Mouse (Mus musculus) liver, embryonic 15.5 days (tissue): ENCODE measurements around the gene Cwh43. TPM values are rescaled to one million over a fixed set of nuclear protein-coding genes. Genes with fewer than 3 reads are reported as not detected.

Experiments used
- ATAC-seq: fragments of 200-750 bp; cut with Nextera tagmentation; 2 replicates; pipeline ENCODE4 v1.8.0; 2017; ENCODE audit warnings: moderate number of reproducible peaks, mild to moderate bottlenecking, moderate library complexity; ENCODE audit not compliant: insufficient read depth
- H3K27ac ChIP-seq: fragments of 300-500 bp; sonication (generic); replicated peaks from 2 replicates; pipeline ENCODE4 v1.5.1; 2015; ENCODE audit warnings: mild to moderate bottlenecking, inconsistent platforms
- H3K27me3 ChIP-seq: fragments of 300-500 bp; sonication (generic); 2 replicates; pipeline ENCODE4 v1.6.1; 2015; ENCODE audit warnings: mild to moderate bottlenecking, inconsistent platforms
- H3K36me3 ChIP-seq: fragments of 300-500 bp; sonication (generic); replicated peaks from 2 replicates; pipeline ENCODE4 v1.6.1; 2015; ENCODE audit warnings: moderate library complexity, mild to moderate bottlenecking, inconsistent platforms
- H3K4me1 ChIP-seq: fragments of 300-500 bp; sonication (generic); replicated peaks from 2 replicates; pipeline ENCODE4 v1.6.1; 2015; ENCODE audit warnings: inconsistent platforms
- H3K4me2 ChIP-seq: fragments of 300-500 bp; sonication (generic); 2 replicates; pipeline ENCODE4 v1.6.1; 2015; ENCODE audit warnings: moderate library complexity, mild to moderate bottlenecking, inconsistent platforms
- H3K4me3 ChIP-seq: fragments of 300-500 bp; sonication (generic); replicated peaks from 2 replicates; pipeline ENCODE4 v1.5.1; 2015; ENCODE audit warnings: mild to moderate bottlenecking, inconsistent platforms
- H3K9ac ChIP-seq: fragments of 300-500 bp; sonication (generic); 2 replicates; pipeline ENCODE4 v1.6.1; 2015; ENCODE audit warnings: moderate library complexity, mild to moderate bottlenecking, inconsistent platforms
- H3K9me3 ChIP-seq: fragments of 300-500 bp; sonication (generic); replicated peaks from 2 replicates; pipeline ENCODE4 v1.6.1; 2016; ENCODE audit warnings: inconsistent platforms
- WGBS: fragments of 180-500 bp; shearing (Covaris S2); methylation state at CpG from one replicate; pipeline ENCODE4 v1.1.7; 2015; ENCODE audit warnings: mixed read lengths; ENCODE audit not compliant: insufficient replicate concordance; 5-methylcytosine and 5-hydroxymethylcytosine counted together
- polyA plus RNA-seq: library from polyadenylated mRNA; unstranded; fragments of >200 nt; fragmentation: Nextera tagmentation; extraction: Ambion mirVana; gene quantifications from 2 replicates; pipeline ENCODE4 v1.2.1, GENCODE M21; 2015

Gene Cwh43
- polyA plus RNA-seq, 1 experiment from 2014 or later, result not detected

DNA sequence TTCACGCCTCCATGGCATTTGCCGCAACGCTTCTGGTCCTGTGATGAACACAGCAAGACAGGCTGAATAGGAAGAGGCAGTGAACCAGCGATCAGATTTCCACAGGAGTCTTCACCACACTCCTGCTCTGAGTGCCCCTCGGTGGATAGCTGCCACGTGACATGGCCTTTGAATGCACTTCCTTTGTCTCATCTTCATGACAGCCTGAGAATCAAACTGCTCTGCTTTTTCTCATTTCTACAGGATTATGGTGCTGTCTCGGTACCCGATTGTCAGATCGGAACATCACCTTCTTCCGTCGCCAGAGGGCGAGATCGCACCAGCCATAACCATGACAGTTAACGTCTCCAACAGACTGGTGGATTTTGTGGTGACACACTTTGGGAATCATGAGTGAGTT lies 25.7 kb downstream of the Cwh43 start:
- no peak overlapping the region for H3K9ac ChIP-seq
- WGBS, result 23% methylated on average over 14 of the region's 14 CpGs
- H3K36me3 ChIP-seq, result no peaks in the 10 kb centered on the region
- H3K4me2 ChIP-seq, result no peak overlapping the region
- no peaks in the 10 kb centered on the region for H3K9me3 ChIP-seq
- H3K4me3 ChIP-seq, result no peak overlapping the region
- no peak overlapping the region for H3K27ac ChIP-seq
- ATAC-seq, result no peak
- H3K4me1 ChIP-seq, result no peaks in the 10 kb centered on the region
- H3K27me3 ChIP-seq, result no peaks in the 10 kb centered on the region

DNA sequence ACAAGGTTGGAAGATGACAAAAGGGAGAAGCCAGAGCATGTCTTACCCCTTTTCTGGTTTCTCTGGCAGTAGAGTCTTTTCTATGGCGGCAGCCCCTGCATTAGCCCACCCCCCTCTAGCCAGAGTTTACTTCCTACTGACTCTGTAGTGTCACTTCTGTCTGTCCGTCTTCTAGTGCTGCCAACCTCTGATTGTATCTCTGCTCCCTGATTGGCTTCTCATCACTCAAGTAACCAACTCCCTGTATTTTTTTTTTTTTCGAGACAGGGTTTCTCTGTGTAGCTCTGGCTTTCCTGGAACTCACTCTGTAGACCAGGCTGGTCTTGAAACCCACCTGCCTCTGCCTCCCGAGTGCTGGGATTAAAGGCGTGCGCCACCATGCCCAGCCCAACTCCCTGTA lies 26.9 kb downstream of the Cwh43 start:
- Histone ChIP-seq H3K9ac (no peak overlapping the region), H3K9me3 (no peaks in the 10 kb centered on the region), H3K36me3 (no peaks in the 10 kb centered on the region), H3K27ac (no peak overlapping the region), H3K4me2 (no peak overlapping the region), H3K4me1 (no peaks in the 10 kb centered on the region), H3K27me3 (no peaks in the 10 kb centered on the region), H3K4me3 (no peak overlapping the region)
- 50% methylated on average over 6 of the region's 6 CpGs for WGBS
- no peak for ATAC-seq

DNA sequence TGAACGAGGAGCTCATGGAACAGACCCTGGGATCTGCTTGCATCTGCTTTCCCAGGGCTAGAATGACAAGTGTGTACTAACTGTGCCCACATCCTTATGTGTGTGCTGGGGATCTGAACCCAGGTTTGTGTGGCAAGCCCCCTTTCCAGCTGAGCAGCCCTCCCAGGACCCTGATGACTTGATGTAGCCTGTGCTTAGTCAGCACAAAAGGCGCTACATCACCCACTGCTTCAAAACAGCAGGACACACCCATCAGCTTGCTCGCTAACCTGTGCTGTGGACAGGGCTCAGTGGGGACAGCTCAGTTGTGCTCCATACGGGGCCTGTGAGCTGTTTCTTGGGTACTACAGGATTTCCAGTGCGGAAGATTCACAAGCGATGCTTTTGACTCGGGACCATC lies 28.9 kb downstream of the Cwh43 start:
- ATAC-seq, result no peak
- H3K36me3 ChIP-seq, result no peaks in the 10 kb centered on the region
- H3K4me2 ChIP-seq, result no peak overlapping the region
- no peak overlapping the region for H3K27ac ChIP-seq
- H3K4me1 ChIP-seq, result no peaks in the 10 kb centered on the region
- WGBS, result 57% methylated on average over 7 of the region's 7 CpGs
- no peak overlapping the region for H3K4me3 ChIP-seq
- no peak overlapping the region for H3K9ac ChIP-seq
- H3K9me3 ChIP-seq, result no peaks in the 10 kb centered on the region
- no peaks in the 10 kb centered on the region for H3K27me3 ChIP-seq

DNA sequence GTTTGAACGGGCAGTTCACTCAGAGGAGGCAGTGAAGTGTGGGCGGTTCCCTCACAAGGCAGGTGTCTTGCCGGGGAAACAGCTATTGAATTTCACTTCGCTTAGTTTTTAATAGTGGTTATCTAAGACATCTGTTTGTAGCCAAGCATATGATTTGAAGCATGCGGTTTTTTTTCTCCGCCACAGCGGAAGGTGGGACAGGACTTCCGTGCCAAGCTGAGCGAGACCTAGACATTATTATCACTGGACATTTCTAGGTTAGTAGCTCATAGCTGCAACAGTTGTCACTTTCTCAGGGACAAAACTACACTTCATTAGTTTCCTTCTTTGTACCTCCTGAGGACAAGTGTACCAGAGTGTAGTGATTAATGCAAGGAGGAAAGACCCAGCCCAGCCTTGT lies 36.3 kb downstream of the Cwh43 start:
- Histone ChIP-seq H3K9me3 (no peaks in the 10 kb centered on the region), H3K9ac (no peak overlapping the region), H3K4me2 (no peak overlapping the region), H3K27me3 (no peaks in the 10 kb centered on the region), H3K36me3 (no peaks in the 10 kb centered on the region), H3K4me1 (no peaks in the 10 kb centered on the region), H3K4me3 (no peak overlapping the region), H3K27ac (no peak overlapping the region)
- no peak for ATAC-seq
- 73% methylated on average over 9 of the region's 9 CpGs for WGBS

DNA sequence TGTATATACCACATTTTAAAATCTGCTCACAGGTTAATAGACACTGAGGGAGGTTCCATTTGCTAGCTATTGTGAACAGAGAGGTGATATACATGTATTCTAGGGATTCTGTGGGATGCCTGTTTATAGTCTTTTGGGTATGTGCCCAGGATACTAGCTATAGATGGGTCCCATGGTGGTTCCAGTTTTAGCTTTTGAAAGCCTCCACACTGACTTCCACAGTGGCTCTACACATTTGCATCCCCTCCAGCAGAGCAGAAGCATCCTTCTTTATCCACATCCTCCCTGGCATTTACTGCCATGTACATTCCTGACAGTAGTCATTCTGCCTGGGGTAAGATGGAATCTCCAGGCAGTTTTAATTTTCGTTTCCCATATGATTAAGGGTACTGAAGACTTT lies 44.4 kb downstream of the Cwh43 start:
- ATAC-seq, result no peak
- 51% methylated on average over 1 of the region's 1 CpGs for WGBS
- no peaks in the 10 kb centered on the region for H3K27me3 ChIP-seq

DNA sequence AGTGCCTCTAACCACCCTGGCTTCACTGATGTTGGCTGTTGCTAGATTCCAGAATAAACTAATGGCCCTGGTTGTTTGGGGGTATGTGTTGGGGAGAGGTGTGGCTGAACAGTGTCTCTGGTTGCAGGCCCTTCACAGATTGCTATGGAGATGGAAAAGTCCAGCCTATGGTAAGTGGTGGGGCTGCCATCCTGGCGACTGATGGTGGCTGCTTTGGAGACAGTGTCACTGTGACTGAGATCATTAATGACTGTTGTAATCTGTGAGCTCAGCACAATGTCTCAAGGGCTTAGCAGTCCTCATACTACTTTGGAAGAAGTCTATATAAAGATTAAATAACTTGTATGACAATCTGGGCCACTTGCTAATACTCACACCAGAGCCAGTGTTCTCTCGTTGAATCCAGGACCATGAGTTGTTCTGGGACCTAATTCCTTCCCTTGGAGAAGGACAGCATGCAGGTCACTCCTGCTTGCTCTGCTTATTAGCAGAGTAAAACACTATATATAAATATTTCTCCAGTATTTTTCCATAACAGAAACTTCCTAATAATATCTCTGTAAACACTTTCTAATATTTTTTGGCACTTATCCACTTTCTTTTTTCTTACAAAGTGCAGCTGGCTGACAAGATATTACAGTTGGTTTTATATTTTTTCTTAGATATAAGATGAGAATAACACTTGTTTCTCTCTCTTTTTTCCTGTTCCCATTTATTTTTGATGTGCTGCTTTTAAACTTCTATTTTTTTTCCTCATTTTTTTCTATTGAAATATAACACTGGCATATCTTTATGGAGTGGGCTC lies 48.8 kb downstream of the Cwh43 start:
- no peak overlapping the region for H3K4me3 ChIP-seq
- no peaks in the 10 kb centered on the region for H3K36me3 ChIP-seq
- H3K9ac ChIP-seq, result no peak overlapping the region
- H3K9me3 ChIP-seq, result no peaks in the 10 kb centered on the region
- ATAC-seq, result no peak
- 55% methylated on average over 2 of the region's 2 CpGs for WGBS
- H3K4me2 ChIP-seq, result no peak overlapping the region
- H3K27ac ChIP-seq, result no peak overlapping the region
- H3K4me1 ChIP-seq, result no peaks in the 10 kb centered on the region
- H3K27me3 ChIP-seq, result no peaks in the 10 kb centered on the region

More for the DNA sequence above, 44.4 kb downstream of the Cwh43 start:
- Histone ChIP-seq H3K4me2 (no peak overlapping the region), H3K9ac (no peak overlapping the region), H3K36me3 (no peaks in the 10 kb centered on the region), H3K9me3 (no peaks in the 10 kb centered on the region), H3K27ac (no peak overlapping the region), H3K4me1 (no peaks in the 10 kb centered on the region), H3K4me3 (no peak overlapping the region)

DNA sequence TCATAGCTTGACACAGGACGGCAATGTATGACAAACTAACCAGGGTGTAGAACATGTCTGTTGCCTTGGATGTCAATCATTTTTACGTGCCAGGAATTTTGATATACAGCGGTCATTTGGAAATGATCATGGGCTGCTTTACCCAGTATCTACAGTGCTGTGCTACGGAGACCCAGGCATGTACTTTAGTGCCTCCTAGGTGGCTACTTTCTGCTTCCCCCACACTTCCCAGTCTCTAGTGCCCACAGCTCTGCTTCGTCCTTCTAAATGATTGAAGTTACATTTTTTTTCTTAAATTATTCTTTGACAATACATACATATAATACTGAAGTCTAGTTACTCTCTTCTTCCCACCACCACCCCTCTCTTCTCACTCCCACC lies 49.4 kb downstream of the Cwh43 start:
- WGBS, result 58% methylated on average over 5 of the region's 5 CpGs
- H3K4me3 ChIP-seq, result no peak overlapping the region

DNA sequence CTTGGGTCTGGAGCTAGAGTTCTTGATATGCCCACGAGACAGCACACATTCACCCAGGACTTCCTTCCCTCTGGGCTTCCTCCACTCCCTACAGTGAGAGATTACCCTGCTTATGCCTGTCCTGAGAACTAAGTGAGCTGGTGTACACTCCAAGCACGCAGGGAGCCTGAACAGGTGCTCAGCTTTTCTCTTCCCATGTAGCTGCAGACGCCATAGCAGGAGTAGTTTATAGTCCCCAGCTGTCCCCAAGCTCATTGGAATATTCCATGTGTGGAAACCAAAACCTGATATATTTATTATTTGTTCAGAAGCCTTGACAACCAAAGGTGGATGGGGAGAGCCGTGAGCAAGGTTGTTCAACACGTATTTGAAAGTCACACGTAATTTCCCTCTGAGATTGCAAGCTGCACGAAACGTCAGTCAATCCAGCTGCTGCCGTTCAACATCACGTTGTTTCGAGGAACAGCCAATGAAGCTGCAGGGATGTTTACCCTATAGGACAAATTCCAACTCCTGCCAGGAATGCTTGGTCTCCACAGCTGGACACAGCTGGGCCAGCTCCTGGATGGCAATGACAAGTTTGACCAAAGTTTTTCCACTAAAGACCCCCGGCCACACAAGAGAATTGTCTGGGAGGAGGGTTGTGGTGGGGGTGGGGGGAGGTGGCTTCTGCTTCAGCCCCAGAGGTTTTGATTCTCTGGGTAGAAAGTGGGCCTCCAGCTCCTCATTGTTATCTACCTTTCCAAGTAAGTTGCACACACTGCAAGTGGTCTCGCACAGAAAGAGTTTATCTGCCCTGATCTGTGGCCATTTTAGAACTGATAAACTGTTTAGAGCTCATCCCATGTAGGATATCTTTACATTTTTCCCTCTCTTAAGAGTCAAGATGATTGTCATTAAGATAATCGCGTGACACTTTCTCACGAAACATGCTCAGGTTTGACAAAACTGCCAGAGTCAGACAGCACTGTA lies 62.9 kb downstream of the Cwh43 start:
- H3K27ac ChIP-seq, result no peak overlapping the region
- H3K27me3 ChIP-seq, result no peaks in the 10 kb centered on the region
- no peak for ATAC-seq
- no peak overlapping the region for H3K4me2 ChIP-seq
- no peak overlapping the region for H3K4me3 ChIP-seq
- H3K9ac ChIP-seq, result no peak overlapping the region
- no peaks in the 10 kb centered on the region for H3K9me3 ChIP-seq
- WGBS, result 62% methylated on average over 16 of the region's 16 CpGs
- no peaks in the 10 kb centered on the region for H3K36me3 ChIP-seq
- no peaks in the 10 kb centered on the region for H3K4me1 ChIP-seq

More for the DNA sequence above, 49.4 kb downstream of the Cwh43 start:
- Histone ChIP-seq H3K9me3 (no peaks in the 10 kb centered on the region), H3K4me1 (no peaks in the 10 kb centered on the region), H3K9ac (no peak overlapping the region), H3K36me3 (no peaks in the 10 kb centered on the region), H3K4me2 (no peak overlapping the region), H3K27ac (no peak overlapping the region), H3K27me3 (no peaks in the 10 kb centered on the region)
- ATAC-seq, result no peak

DNA sequence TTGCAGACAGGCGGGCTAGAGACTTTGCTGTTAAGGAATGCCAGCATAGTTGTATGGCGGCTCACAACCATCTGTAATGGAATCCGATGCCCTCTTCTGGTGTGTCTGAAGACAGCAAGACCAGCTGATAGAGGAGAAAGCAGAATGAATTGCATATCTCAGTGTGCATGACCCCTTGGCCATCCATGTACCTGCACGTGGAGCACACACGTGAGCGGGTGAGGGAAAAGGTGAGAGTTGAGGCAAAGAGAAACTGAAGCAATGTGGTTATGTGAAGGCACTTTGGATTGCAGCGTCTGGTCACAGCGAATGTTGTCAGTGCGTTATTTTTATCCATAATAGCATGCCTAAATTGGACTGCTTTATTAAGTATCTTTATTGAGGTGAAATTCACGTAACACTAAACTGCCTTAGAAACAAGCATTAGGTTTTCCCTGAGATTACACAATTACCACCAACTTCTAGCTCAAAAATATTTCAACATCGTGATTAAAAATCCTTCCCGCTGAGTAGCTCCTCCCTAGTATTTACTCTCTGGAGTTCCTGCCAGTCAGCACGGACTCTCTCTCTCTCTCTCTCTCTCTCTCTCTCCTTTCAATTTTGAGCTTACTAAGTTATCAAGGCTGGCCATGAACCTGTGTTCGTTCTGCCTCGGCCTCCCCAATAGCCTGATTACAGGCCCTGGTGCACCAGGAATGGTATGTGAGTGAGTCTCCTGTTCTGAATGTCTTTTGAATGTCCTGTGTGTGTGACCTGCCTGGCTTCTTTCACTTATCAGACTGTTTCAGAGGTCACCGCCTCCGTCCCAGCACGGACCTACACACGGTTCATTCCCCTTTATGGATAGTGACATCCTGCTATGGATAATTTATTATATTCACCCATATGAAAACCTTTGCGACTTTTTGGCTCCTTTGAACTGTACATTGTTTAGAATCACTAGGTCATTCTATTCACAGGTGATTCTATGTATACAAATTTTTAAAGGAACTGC lies 68.8 kb downstream of the Cwh43 start:
- no peaks in the 10 kb centered on the region for H3K4me1 ChIP-seq
- no peak overlapping the region for H3K27ac ChIP-seq
- H3K4me3 ChIP-seq, result no peak overlapping the region
- WGBS, result 71% methylated on average over 20 of the region's 20 CpGs
- no peaks in the 10 kb centered on the region for H3K36me3 ChIP-seq
- no peak overlapping the region for H3K4me2 ChIP-seq
- no peaks in the 10 kb centered on the region for H3K9me3 ChIP-seq
- ATAC-seq, result no peak
- H3K9ac ChIP-seq, result no peak overlapping the region
- no peaks in the 10 kb centered on the region for H3K27me3 ChIP-seq

DNA sequence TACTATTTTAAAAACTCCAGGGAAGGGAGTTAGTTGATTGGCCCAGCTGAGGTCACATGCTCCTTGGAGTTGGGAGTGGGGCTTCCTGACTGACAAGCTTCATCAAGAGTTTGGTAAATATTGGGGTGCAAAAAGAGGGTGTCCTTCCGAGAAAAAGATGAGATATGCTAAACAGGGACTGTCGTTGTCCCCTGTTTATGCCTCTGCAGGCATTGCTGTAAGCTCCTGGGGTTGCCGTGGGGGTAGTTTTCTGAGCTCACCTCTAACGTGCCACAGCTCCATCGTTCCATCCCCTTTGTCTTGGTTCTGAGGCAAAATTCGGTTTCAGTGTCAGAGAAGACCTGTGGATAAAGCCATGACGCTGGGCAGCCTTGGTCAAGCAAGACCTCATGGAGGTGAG lies 74.8 kb downstream of the Cwh43 start, which contains the start of gene Dcun1d4:
Dcun1d4 (plus strand) TSS at position 301 of the 400 bp plus-strand sequence.
- Histone ChIP-seq H3K4me3 (no peak within 1 kb of the TSS), H3K9me3 (no peaks in the 10 kb centered on the region), H3K4me1 (no peaks in the 10 kb centered on the region), H3K27ac (no peak within 1 kb of the TSS), H3K36me3 (no peaks in the 10 kb centered on the region), H3K4me2 (no peak within 1 kb of the TSS), H3K9ac (no peak within 1 kb of the TSS), H3K27me3 (no peaks in the 10 kb centered on the region)
- ATAC-seq, result no peak
- WGBS, result 67% methylated on average over 7 of the region's 7 CpGs
